Mouse (Mus musculus): ENCODE data around the gene Sez6l. TPM values are rescaled to one million over a fixed set of nuclear protein-coding genes. Genes with fewer than 3 reads are reported as not detected.

Sez6l gene
- polyA plus RNA-seq (2017; shearing (Covaris generic)): under 1 TPM in 1 of 3 experiments, not detected in 2; 0.08 TPM

DNA sequence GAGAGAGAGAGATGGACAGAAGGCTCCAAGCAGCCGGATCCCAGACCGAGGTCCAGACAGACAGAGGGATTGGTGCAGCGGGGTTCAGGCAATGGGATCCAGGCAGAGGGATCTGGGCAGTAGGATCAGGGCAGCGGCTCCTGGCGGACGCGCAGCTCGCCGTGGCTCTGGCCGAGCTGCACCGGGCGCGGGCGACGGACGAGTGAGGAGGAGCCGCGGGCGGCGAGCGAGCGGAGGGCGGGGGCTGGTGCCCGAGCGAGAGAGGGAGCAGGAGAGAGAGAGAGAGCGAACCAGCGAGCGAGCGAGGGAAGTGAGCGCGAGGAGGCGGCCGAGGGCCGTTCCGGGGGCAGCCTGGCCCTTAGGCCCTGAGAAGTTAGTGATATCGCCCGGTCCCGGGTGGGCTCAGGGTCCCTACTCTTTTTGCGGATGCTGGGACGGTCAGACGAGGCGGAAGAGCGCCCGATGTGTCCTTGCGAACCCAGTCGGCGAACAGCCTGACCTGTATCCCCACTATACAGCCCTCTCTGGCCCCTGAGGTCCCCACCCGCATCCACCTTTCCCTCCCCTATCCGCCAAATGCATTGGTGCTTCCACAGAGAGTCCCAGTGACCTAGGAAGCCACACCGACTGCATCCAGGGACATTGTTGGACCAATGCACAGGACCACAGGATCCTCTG is at the start of gene Sez6l:
Gene Sez6l, minus strand, starts transcription at position 193 of the 678 bp plus-strand sequence.
- ATAC-seq: no peak

DNA sequence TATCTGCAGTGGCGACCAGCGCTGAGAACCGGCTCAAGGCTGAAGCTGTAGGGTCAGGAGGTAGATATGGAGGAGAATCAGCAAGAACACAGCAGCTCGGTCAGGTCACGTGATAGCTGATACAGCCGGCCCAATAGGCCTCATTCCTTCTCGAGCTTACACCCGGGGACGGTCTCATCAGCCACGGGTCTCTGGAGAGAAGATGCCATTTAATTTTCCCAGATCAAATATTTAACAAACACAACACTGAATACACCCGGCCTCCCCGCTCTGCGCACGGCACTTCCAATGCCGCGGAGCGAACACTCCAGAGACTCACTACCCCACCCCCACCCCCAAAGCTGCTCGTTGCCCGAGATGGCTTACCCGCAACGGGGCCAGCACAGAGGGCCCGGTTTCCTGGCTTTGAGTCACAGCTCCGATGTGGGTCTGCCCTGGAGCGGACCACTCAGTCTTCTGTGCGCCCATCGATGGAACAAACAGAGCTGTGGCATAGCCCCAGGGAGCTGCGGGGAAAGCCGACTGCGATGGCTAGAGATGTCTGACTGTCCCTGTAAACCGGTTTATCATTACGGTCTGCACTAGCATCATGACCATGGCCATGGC is 48.7 kb upstream of the Sez6l start:
- ATAC-seq: no peak

DNA sequence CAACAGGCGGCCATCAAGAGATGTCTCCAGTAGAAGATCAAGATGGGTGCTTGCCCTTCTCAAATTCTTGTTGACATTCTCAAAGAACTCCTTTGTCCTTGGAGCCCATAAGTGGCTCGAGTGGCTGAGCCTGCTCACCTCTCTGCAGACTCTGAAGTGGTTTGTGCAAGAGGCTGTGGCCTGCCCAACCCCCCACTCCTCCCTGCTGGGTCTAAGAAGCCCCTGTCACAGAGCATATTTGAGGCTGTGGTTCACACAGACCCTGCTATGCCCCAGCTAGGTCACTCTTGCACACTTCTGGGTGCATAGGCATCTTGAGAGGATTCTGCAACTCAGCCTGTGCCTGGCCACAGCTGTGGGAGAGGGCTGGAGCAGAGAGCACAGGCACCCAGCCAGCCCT is 46.0 kb upstream of the Sez6l start:
- ATAC-seq: no peak

DNA sequence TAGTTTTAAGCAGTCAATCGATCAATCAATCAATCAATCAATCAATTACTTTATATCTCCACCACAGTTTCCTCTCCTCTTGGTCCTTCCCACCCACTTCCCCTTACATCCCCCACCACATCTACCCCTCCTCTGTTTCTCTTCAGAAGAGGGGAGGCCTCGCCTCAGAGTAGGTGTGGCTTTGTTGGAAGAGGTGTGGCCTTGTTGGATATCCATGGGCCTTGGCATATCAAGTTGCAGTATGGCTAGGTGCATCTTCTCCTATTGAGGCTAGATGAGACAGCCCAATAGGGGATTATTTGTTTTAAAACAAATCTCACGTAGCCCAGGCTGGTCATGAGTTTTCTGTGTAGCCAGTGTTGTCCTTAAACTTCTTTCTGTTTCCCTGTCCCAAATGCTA is 43.3 kb upstream of the Sez6l start:
- no peak for ATAC-seq

DNA sequence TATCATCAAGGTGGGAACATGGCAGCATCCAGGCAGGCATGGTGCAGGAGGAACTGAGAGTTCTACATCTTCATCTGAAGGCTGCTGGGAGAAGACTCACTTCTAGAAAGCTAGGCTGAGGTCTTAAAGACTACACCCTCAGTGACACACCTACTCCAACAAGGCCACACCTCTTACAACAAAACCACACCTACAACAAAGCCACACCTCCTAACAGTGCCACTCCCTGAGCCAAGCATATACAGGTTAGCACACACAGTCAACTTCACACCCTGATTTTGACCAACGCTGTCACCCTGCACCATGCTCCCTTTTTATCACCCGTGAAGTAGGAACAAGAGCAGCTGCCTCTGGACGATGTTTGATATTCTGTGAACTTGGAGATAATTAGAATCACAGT is 42.4 kb upstream of the Sez6l start:
- no peak for ATAC-seq

DNA sequence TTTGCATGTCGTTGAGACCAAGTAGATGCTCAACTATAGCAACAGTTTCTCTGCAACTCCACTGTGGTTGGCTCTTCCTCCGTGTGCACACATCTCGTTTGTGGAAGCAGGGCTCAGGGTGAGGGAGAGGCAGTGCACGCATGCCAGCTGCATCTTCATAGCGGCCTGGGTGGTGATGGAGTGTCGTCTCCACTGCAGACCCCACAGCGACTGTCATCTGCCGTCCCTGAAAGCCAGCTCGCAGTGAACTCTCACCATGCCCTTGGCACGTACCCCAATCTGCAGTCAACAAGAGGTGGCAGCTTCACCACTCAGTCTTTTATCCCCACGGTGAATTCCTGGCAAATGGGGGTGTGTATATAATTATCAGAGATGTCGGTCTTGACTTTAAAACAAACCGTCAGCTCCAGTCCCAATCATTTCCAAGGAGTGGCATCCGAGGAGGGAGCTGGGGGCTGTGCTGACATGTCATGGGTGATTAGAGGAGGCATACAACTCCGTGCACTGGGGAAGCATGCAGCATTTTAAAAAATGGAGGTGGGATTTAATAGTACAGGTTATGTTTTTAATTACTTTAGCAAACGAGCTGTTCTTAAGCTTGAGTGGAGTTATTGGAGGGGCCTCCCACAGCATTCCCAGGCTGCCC is 40.7 kb upstream of the Sez6l start:
- no peak for ATAC-seq

DNA sequence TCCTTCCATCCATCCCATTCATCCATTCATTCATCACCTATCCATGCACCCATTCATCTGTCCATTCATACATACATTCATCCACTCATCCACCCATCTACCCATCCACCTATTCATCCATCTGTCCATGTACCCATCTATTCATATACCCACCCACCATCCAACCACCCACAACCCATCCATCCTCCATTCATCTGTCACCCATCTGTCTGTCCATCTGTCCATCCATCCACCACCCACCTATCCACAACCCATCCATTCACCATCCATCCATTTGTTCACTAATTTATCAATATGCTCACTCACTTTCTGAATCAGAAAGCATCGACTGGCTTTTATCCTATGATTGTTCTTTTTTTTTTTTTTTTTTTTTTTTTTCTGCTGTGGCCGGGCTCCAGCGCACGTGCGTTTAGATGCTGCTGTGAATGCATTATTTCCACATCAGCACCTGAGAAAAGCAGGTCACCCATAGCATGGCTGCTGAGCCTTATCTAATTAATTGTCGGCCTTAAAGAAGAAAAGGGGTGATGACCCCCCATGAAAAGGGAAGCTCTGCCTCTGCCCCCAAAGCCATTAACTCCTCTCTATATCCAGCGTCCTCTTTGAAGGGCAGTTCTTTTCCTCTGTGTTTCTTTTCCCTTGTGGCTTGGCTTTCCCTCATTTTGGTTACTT is 39.1 kb upstream of the Sez6l start:
- ATAC-seq: no peak

DNA sequence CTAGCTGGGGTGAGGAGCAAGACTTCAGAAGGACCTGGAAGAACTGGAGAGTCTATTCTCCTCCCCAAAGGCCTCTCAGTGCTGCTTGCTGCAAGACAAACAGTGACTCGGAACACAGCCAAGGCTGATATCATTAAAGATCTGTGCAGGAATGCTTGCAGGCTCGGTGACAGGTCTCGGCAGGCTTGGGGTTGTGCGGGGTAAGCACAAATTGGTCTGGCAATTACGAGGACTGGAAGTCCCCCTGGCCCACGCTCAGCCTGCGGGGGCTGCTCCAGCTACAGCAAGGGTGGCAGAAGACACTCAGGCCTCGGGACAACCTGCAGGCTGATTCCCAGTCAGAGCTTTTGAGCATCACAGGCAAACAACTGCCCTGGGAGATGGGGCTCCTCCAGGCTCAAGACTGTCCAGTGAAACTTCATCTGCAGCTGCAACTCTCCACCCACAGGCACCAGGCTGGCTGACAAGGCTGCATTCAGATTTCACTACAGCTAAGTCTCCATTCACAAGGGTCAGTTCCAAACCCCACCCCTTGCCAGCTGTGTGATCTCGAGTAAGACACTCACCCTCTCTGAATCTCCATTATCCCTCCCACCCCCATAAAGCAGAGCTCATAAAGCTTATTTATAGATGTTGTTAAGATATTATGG is 31.0 kb upstream of the Sez6l start:
- ATAC-seq: no peak

DNA sequence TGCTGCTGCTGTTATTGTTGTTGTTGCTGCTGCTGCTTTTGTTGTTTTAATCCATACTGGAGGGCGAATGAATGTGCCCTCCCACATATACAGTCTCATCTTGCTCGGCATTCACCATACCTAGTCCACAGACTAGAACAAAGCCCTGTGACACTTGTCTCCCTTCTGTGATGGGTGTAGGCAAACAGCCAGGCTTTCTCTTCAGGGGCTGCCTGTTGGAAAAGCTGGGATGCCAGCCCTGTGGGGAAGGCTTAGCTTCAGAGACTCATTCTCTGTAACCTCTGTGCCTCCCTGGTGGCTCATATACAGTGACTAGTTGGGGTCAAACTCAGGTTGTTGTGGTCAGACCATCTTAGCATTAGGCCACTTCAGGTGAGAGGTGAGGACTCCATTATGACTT is 30.1 kb upstream of the Sez6l start:
- ATAC-seq: no peak

DNA sequence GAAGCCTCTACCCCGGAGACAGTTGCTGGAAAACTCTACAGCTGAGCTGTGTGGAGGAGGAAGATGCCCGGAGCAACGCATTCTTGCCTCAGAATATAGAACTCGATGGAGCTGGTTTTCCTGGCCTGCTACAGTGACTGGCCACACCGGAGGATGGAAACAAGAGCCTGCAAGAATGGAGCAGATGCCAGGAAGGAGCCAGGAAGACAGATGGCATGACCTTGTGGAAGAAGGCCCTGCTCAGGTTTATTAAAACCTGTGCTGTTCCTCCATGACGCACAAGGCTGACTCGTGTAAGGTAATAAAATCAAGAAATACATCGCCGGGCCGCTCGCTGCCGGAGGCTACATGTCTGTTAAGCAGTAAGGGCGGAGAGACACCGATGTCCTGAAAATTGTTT is 28.4 kb upstream of the Sez6l start:
- ATAC-seq: no peak

DNA sequence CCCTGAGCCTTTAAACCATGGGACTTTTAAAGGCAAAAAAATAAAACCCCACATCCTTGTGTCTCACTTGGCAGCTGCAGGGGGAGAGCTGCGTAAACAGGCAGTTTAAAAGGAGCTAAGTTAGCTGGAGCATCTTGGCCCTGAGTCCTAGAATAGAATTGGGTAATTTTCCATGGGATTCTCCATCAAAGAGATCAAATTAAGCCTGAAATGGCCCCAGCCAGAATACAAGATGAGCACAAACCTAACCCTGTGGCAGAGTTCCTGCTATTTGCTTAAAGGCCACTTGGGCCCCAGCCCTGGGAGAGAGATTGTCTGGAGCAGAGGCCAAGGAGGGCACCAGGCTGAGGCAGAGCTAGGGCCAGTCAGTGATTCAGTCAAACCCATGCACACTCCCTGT is 27.3 kb upstream of the Sez6l start:
- ATAC-seq: no peak

DNA sequence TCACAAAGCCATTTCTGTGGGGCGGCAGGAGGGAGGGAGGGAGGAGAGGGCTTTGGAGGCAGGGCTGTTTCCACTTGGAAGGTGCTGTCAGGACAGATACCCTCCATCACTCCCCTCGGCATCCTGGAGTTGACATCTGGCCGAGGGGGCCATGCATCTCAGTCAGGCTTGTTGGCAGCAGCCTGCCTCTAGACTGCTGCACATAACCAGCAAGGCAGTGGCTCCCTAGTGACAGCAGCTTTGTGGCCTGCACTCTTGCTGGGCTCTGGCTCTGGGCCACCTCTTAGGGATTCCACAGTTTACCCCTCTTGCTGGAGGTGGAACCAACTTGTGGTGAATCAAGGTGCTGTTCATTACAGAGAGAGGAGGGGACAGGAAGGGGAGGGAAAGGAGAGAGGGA is 26.6 kb upstream of the Sez6l start:
- no peak for ATAC-seq

DNA sequence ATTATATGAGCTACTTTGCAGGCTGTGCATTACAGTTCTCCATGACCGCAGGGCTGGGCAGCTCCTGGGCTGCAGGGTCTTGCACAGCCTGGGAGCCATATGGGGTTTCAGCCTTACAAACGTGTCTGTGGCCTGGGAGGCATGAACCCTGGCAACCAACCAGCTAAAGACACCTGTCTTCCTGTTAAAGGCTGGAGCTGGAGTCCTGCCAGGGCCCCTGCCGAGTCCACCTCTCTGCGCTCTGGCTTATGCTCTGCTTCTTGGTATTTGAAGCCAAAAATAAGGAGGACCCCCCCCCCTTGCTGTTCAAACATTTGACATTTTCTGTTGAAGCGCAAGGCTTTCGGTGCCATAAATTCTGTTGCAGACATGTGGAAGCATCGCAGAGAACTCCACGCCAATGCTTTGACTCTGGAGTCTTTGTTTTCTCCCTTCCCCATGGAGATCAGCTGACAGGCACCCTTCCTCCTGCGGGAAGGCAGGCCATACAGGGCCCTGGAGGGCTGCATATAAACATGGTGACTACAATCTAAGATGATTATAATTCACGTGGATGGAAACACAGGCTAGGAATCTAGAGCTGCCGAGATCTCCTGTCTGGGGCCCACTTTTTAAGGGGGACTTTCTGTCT is 23.4 kb upstream of the Sez6l start:
- no peak for ATAC-seq

DNA sequence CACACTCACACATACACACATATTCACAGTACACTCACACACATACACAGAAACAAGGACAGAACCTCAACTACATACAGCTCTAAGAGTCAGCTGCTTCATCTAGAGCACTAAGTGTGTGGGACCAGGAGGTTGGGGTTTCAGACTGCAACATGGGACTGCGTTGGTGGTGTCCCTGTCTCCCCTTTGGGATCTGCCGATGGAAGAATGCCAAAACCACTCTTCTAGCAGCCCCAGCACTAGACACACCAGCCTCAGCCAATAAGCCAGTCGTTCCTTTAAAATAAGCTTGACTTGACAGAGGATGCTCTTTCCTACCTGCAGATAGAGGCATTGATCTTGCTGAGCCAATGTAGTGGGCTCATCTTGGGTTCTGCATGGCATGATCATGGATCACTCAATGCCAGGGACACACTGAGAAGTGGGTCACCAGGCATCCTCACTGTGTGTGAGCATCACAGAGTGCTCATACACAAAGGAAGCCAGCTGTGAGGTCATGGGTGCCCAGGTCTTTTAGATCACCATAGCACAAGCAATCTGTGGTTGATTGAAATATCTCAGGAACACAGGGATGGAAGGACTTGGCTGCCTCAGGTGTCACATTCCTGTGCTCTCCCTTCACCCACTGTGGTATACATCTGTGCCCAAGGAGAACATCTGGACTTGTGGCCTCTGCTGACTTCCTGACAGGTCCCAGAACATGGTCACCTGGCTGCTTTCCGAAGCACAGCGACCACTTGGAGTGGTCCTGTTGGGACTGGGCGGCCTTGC is 22.7 kb upstream of the Sez6l start:
- ATAC-seq: no peak

DNA sequence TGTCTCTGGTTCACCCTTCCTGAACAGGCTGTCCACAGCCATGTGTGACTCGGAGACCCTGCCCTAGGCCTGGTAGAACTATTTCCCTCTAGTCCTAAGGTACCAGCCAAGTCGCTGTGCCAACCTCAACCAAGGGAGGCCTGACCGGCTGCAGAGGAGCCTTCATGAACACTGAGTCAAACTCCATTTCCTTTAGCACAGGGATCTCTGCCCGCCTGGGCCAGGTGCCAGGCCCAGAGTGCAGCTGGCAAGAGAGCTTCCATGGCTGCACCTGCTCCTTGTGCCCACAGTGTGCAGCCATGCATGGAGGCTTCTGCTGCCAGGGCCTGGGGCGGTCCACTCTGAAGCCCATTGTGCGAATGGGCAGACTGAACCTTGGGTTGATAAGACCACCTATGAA is 20.9 kb upstream of the Sez6l start:
- ATAC-seq: no peak

DNA sequence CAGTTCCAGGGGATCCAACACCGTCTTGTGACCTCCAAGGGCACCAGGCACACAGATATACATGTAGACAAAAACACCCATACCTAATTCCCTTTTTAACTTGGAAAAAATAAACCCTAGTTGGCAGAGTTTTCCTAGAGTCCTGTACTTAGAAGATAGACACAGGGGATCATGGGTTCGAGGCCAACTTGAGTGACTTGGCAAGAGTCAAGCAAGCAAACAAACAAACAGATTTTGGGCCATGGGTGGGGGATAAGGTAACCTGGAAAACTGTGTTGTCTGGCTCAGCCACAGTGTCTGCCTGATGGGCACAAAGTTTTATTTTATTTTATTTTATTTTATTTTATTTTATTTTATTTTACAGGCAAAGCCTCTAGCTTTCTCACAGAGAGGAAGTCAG is 20.3 kb upstream of the Sez6l start:
- no peak for ATAC-seq

DNA sequence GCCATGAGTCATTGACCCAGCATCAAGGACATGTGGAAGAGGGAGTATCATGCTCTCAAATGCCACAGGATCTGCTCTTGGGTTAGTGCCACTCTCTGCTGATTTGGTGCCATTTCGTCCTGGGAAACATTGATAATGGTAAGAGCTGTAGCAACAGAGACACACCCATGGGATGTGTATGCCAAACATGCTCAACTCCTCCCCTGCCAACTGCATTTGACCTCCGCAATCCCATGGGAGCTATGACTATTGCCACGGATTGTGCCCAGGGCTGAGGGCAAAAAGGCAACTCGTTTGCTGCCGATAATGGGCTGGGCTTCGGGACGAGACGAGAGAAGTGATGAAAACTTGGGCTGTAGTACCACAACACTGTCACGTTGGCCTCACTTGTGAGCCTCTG is 19.7 kb upstream of the Sez6l start:
- no peak for ATAC-seq

DNA sequence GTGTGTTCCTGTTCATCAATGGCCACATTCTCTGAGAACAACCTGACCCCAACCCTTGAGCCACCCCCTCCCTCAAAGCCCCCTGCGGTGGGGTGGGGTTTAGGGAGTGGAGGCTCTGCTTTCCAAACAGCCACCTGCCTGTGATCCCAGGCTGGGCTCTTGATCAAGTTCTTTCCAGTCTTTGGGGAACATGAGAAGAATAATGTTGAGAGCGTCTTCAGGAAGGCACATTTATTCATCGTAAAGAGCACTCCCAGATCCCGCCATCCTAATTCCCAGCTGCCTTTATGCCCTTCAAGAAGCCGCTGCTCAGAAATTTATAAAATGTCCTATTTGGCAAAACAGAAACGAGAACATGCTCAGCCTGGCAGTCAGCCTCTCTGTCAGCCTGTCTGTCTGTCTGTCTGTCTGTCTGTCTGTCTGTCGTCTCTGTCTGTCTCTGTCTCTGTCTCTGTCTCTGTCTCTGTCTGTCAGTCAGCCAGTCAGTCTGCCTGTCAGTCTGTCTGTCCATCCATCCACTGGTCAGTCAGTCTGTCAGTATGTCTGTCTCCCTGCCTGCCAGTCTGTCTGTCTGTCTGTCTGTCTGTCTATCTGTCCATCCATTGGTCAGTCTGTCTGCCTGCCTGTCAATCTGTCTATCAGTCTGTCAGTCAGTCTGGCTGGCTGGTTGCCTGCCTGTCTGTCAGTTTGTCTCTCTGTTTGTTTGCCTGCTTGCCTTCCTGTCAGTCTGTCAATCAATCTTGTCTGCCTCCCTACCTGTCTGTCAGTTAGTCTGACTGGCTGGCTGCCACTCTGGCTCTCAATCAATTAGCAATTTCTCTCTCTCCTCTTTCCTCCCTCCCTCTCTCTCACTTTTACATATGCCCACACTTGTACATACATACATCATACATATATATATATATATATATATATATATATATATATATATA is 19.0 kb upstream of the Sez6l start:
- ATAC-seq: no peak

DNA sequence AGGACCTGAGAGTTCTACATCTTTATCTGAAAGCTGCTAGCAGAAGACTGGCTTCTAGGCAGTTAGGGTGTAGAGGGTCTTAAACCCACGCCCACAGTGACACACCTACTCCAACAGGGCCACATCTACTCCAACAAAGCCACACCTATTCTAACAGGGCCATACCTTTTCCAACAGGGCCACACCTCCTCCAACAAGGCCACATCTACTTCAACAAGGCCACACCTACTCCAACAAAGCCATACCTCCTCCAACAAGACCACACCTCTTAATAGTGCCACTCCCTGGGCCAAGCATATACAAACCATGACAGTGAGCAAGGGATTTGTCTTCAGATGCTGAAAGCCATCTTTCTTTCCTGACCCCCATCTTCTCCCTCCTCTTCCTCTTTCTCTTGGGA is 14.7 kb upstream of the Sez6l start:
- ATAC-seq: no peak

DNA sequence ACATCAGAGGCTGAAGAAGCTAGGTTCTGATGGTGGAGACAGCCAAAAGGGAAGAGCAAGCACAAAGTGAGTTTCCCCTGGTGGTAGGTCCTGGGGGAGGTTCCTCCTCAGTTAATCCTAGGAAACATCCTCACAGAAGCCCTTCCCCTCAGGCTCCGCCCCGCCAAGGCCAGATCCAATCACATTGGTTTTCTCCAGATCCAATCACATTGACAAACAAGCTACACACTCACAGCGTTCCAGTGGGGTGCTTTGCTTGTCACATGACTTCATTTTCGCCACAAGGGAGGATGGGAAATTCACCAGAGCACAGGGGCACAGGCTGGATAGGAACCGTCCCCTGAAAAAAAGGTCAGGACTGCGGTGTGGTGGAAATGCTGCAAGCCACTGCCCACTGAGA is 9.1 kb upstream of the Sez6l start:
- no peak for ATAC-seq

Measured in inflammation-experienced regulatory T-cells, adult 6 months (primary cell).